Mouse (Mus musculus) lung, adult 2 months (tissue): ENCODE results near the gene Grk3.

Experiments used
- CTCF ChIP-seq: fragments of 200-500 bp; IDR thresholded peaks from 2 replicates; pipeline ENCODE4 v1.5.1; 2011; ENCODE audit warnings: mild to moderate bottlenecking, low read length, control low read depth; ENCODE audit not compliant: insufficient read depth
- POLR2A ChIP-seq: fragments of 200-500 bp; IDR thresholded peaks from 2 replicates; pipeline ENCODE4 v1.6.1; 2011; ENCODE audit warnings: low read depth, mild to moderate bottlenecking, control low read depth, low read length, borderline replicate concordance; ENCODE audit errors: extremely low read depth

DNA sequence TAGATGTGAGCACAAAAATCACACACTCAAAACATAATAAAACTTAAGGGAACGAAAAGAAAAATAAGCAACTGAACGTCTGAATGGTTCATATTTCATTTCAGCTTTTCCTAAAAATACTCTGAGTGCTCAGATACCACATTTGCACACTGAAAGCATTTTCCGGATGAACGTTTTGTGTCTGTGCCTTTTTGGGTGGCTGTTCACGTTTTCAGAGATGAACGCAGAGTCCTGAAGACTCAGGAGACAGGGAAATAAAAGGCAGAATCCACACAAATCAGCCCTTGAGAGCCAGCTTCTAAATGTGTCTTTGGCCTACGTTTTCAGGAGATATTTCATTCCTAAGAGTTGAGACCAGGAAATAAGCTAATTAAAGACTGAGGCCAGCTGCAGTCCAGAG, 69.7 kb downstream of the Grk3 start:
- TF ChIP-seq POLR2A (no peak), CTCF (no peak)
